Mouse (Mus musculus): Measurements from ENCODE around the gene Gm44596. TPM values are rescaled to one million over a fixed set of nuclear protein-coding genes. Genes with fewer than 3 reads are reported as not detected.

Gene Gm44596
- total RNA-seq, 2 experiments from 2014 or later: not detected

GRCm38 (mm10) chr6:128423496-128424268, 48.4 kb downstream of the Gm44596 start:
- 0 out of 2 replicates have a peak, but pooled peaks have one; percentile 40 for ATAC-seq (replicated peaks; ENCODE audit: low FRiP score, poor library complexity, severe bottlenecking)

DNA sequence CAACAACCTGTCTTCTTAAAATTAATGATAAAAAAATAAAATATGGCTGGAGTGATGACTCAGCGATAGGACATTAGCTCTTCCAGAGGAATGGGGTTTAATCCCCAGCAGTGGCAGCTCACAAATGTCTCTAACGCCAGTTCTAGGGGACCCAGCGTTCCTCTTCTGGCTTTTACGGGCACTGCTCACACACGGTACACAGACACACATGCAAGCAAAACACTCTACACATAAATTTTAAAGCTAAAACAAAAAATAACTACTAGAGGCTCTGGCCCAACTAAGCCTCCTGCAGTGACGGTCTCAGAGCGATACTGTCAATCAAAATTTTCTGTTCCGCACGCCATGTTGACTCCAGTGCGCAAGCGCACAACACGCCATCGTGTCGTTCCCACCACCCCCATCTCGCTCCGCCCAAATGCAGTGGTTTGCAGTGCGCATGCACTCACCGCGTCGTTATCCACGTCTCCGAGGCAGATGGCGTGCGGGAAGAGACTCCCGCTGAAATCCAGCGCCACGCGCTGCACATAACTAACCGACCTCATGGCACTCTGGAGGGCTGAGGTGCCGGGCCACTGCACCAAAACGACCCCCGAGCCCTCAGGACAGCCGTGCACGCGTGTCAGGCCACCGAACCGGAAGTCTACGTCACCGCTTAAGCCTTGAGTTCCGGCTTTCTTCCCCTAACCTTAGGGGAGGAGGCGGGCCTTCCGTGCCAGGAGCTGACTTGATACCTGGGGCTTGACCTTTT, 49.1 kb downstream of the Gm44596 start, which contains the start of gene Itfg2:
Gene Itfg2, minus strand, starts transcription at position 663 of the 751 bp plus-strand sequence.
- ATAC-seq (replicated peaks; ENCODE audit: low FRiP score, poor library complexity, severe bottlenecking): peak; percentile 98

GRCm38 (mm10) chr6:128425046-128425445, 49.7 kb downstream of the Gm44596 start:
- ATAC-seq (replicated peaks; ENCODE audit: low FRiP score, poor library complexity, severe bottlenecking): 0 out of 2 replicates have a peak, but pooled peaks have one; percentile 3

GRCm38 (mm10) chr6:128427571-128427970, 52.3 kb downstream of the Gm44596 start:
- ATAC-seq (replicated peaks; ENCODE audit: low FRiP score, poor library complexity, severe bottlenecking): no peak

- no peak for ATAC-seq (replicated peaks; ENCODE audit: low FRiP score, poor library complexity, severe bottlenecking)
Observed at GRCm38 (mm10) chr6:128429300-128429699, 54.0 kb downstream of the Gm44596 start.

GRCm38 (mm10) chr6:128429826-128430225, 54.5 kb downstream of the Gm44596 start:
- no peak for ATAC-seq (replicated peaks; ENCODE audit: low FRiP score, poor library complexity, severe bottlenecking)

DNA sequence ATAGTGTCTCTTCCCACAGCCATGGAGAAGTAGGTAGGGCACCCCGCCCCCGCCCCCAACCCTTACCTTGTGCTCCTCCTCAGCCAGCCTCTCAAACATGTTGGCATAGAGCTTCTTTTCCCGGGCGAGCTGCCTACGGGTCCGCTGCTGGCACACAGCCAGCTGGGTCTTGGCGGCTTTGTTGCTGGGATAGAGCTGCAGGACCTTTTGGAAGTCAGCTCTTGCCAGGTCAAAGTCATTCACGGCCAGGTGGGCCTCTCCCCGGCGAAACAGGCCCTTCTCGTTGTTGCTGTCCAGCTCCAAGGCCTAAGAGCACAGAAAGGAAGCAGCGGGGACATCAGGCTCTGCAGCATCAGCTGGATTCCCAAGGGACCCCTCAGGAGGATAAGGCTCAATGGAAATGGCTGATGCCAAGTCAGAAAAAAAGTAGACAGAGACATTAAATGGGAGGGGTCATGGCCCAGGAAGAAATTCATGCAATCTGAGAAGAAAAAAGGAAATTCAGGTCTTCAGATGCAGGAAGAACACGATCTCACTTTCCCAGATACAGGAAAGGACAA, 57.1 kb downstream of the Gm44596 start:
- ATAC-seq (replicated peaks; ENCODE audit: low FRiP score, poor library complexity, severe bottlenecking): no peak

- no peak for ATAC-seq (replicated peaks; ENCODE audit: low FRiP score, poor library complexity, severe bottlenecking)
Observed at GRCm38 (mm10) chr6:128433566-128433965, 58.3 kb downstream of the Gm44596 start.

- no peak for ATAC-seq (replicated peaks; ENCODE audit: low FRiP score, poor library complexity, severe bottlenecking)
Observed at GRCm38 (mm10) chr6:128435474-128435873, 60.2 kb downstream of the Gm44596 start.

DNA sequence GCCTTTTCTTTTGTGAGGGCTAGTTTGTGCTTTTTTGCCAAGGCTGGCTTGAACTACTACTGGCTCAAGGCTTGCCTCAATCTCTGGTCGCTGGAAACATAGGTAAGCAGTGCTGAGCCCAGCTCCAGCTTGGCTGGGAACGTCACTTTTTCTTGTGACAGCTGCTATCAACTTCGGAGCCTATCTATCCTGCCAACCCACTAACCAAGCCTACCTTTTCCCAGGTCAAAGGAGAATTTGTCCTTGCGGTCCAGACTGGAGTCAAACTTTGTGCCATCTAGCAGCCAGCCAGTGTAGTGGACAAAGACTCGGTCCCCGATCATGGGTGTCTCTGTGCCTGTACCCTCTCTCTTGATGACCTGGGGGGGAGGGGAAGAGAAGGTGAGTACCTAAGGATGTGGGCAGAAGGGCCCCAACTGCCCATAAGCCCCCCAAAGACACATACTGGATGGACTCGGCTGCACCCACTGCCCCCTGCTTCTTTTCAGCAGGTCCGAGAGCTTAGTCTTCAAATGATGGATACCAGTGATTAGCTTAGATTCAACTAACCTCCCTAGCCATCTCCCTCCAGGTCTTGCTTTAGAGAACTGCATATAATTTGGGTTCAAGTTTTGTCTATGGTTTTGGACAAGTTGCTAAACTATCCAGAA, 61.2 kb downstream of the Gm44596 start:
- no peak for ATAC-seq (replicated peaks; ENCODE audit: low FRiP score, poor library complexity, severe bottlenecking)

GRCm38 (mm10) chr6:128437288-128437687, 62.0 kb downstream of the Gm44596 start:
- no peak for ATAC-seq (replicated peaks; ENCODE audit: low FRiP score, poor library complexity, severe bottlenecking)

- ATAC-seq (replicated peaks; ENCODE audit: low FRiP score, poor library complexity, severe bottlenecking): peak; percentile 24; the same call in 1 of the 2 replicates
Observed at GRCm38 (mm10) chr6:128437731-128438316, 62.5 kb downstream of the Gm44596 start.

- peak; percentile 93 for ATAC-seq (replicated peaks; ENCODE audit: low FRiP score, poor library complexity, severe bottlenecking)
Observed at GRCm38 (mm10) chr6:128438317-128438870, 63.1 kb downstream of the Gm44596 start, which contains the start of gene Fkbp4. Gene Fkbp4, minus strand, starts transcription at chr6:128438677.

DNA sequence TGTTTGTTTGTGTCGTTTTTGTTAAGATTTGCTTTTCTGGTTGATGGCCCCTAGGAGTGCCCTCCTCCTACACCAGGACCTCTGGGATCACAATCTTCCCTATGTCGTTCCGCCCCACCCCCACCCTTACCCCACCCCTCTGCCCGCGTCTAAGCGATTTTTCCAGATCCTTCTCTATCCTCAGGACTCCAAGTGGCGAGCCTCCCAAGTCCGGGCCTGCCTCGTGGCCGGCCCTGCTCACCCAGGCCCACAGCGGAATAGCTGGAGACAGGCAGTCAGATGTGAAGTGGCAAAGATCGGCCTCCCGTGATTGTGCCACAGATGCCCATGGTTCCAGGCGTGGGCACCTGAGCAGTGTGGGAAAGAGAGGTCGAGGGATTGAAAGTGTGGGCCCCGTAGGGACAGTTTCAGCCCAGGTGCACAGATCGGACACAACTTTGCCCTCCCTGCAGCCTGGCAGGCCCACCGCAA, 63.6 kb downstream of the Gm44596 start:
- 0 out of 2 replicates have a peak, but pooled peaks have one; percentile 4 for ATAC-seq (replicated peaks; ENCODE audit: low FRiP score, poor library complexity, severe bottlenecking)

DNA sequence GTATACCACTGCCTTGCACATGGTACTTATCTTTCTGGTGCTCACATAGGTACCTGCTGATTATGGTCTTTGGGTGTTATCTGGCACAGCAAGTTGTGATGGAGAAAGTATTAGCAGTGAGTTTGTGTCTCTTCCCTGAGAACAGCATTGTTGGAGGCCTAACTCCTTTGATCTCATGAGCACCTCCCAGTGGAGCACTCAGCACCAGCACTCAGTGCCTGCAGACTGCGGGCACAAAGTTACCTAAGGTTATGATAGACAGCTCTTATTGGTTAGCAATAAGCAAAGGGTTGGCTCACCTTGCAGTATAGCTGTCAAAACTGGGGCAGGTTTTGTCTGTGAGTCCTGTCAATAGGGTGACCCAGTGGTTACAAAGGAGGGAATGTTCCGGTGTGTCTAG, 64.9 kb downstream of the Gm44596 start:
- no peak for ATAC-seq (replicated peaks; ENCODE audit: low FRiP score, poor library complexity, severe bottlenecking)

DNA sequence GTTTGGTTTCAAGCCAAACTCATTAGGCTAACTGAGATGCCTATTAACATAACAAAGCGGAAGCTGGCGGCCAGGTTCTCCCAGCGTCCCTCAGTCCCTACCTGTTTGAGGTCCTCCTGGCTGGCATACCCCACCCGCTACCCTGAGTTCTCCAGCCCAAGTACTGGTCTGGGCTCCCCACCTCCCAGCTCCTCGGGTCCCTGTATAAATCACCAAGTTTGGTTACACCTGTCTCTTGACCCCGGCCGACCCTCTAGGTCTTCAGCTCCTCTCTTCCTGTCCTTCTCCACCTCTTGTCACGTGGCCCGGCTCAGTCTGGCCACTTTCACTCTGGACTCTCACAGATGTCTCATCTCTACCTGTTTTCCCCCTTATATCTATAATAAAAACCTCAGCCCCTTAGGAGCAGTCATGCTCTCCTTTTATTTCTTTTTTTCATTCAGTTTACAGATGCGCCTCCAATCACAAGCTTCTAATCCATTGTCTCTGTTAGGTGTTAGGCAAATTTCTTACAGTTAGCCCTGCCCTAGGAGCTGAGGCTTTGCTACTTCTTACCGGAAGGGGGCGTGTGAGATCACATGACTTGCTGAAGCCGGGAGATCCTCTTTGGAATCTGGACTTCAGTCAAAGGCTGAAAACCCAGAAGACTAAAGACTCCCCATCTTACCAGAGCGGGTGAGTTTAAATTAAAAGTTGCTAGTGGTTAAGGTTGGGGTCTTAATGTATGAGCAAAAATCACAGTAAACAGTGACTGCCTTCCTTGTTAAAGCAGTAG, 70.6 kb downstream of the Gm44596 start:
- ATAC-seq (replicated peaks; ENCODE audit: low FRiP score, poor library complexity, severe bottlenecking): 0 out of 2 replicates have a peak, but pooled peaks have one; percentile 50

DNA sequence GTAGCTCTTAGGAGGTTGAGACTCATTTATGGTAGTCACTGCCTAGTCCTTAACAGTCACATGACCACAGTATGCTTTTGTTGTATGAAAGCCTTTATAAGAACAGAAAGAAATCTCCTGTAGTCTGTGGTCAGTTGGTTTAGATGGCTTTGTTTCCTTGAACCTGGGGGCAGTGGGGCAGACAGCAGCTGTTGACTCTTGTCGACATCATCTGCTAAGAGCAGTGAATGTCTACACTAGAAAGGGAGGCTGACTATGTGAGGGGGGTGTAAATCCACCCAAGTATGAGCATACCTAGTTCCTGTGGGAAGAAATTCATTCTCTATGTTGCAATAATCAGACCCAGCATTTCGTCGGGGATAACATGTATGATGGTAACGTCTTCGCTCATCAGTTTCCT, 71.8 kb downstream of the Gm44596 start:
- no peak for ATAC-seq (replicated peaks; ENCODE audit: low FRiP score, poor library complexity, severe bottlenecking)

- ATAC-seq (replicated peaks; ENCODE audit: low FRiP score, poor library complexity, severe bottlenecking): no peak
Observed at GRCm38 (mm10) chr6:128455835-128456605, 80.7 kb downstream of the Gm44596 start.

Measured in erythroblast, adult 5-6 weeks (primary cell).